Mouse (Mus musculus) midbrain, embryonic 11.5 days (tissue): ENCODE data around the gene Ankrd44. TPM values are rescaled to one million over a fixed set of nuclear protein-coding genes. Genes with fewer than 3 reads are reported as not detected.

Source experiments
- ATAC-seq: fragments of 200-750 bp; cut with Nextera tagmentation; 2 replicates; pipeline ENCODE4 v1.8.0; 2017; ENCODE audit warnings: moderate TSS enrichment, moderate library complexity; ENCODE audit not compliant: low FRiP score
- DNase-seq: peaks from one replicate; pipeline ENCODE4 v3.0.0; 2015; ENCODE audit warnings: low spot score; ENCODE audit errors: missing footprints
- H3K27ac ChIP-seq: fragments of 300-500 bp; sonication (generic); 2 replicates; pipeline ENCODE4 v1.5.1; 2014; ENCODE audit warnings: low read depth, low read length
- H3K27me3 ChIP-seq: fragments of 300-500 bp; sonication (generic); 2 replicates; pipeline ENCODE4 v1.6.1; 2014; ENCODE audit warnings: mild to moderate bottlenecking, low read length, moderate library complexity, mixed read lengths; ENCODE audit not compliant: control insufficient read depth, insufficient read depth
- H3K36me3 ChIP-seq: fragments of 300-500 bp; sonication (generic); 2 replicates; pipeline ENCODE4 v1.6.1; 2014; ENCODE audit warnings: mild to moderate bottlenecking, low read length, moderate library complexity, mixed read lengths; ENCODE audit not compliant: control insufficient read depth, insufficient read depth
- H3K4me1 ChIP-seq: fragments of 300-500 bp; sonication (generic); 2 replicates; pipeline ENCODE4 v1.6.1; 2014; ENCODE audit warnings: low read length; ENCODE audit not compliant: control insufficient read depth, insufficient read depth
- H3K4me2 ChIP-seq: fragments of 300-500 bp; sonication (generic); 2 replicates; pipeline ENCODE4 v1.6.1; 2014; ENCODE audit warnings: mild to moderate bottlenecking, moderate library complexity
- H3K4me3 ChIP-seq: fragments of 300-500 bp; sonication (generic); 2 replicates; pipeline ENCODE4 v1.5.1; 2014; ENCODE audit warnings: low read depth, low read length
- H3K9ac ChIP-seq: fragments of 300-500 bp; sonication (generic); 2 replicates; pipeline ENCODE4 v1.6.1; 2014; ENCODE audit warnings: low read length
- H3K9me3 ChIP-seq: fragments of 300-500 bp; sonication (generic); 2 replicates; pipeline ENCODE4 v1.6.1; 2016; ENCODE audit warnings: low read length; ENCODE audit not compliant: control insufficient read depth
- WGBS: fragments of 180-500 bp; shearing (Covaris S2); extraction: QIAGEN DNeasy Blood & Tissue Kit; methylation state at CpG from one replicate; pipeline ENCODE4 v1.1.7; 2014; 5-methylcytosine and 5-hydroxymethylcytosine counted together
- polyA plus RNA-seq: library from polyadenylated mRNA; unstranded; fragments of >200 nt; fragmentation: Nextera tagmentation; extraction: Ambion mirVana; gene quantifications from 2 replicates; pipeline ENCODE4 v1.2.1, GENCODE M21; 2014

Gene Ankrd44
- polyA plus RNA-seq, 1 experiment from 2014 or later: 10.1 TPM

- H3K27ac ChIP-seq: no peak overlapping the region
- H3K9me3 ChIP-seq: no peaks in the 10 kb centered on the region
- 96% methylated on average over 4 of the region's 4 CpGs for WGBS
- no peaks in the 10 kb centered on the region for H3K36me3 ChIP-seq
- no peaks in the 10 kb centered on the region for H3K27me3 ChIP-seq
- no peak for DNase-seq
- H3K9ac ChIP-seq: no peak overlapping the region
- H3K4me2 ChIP-seq: no peak overlapping the region
- H3K4me1 ChIP-seq: no peaks in the 10 kb centered on the region
- no peak for ATAC-seq
- no peak overlapping the region for H3K4me3 ChIP-seq
Observed at GRCm38 (mm10) chr1:54658558-54658957, 267.6 kb downstream of the Ankrd44 start.

GRCm38 (mm10) chr1:54648237-54648636 lies 277.9 kb downstream of the Ankrd44 start:
- Histone ChIP-seq H3K4me3 (no peak overlapping the region), H3K4me2 (no peak overlapping the region), H3K9ac (no peak overlapping the region), H3K27me3 (no peaks in the 10 kb centered on the region), H3K27ac (no peak overlapping the region), H3K4me1 (no peaks in the 10 kb centered on the region), H3K9me3 (no peaks in the 10 kb centered on the region), H3K36me3 (no peaks in the 10 kb centered on the region)
- ATAC-seq (no peak), DNase-seq (no peak)
- 89% methylated on average over 5 of the region's 5 CpGs for WGBS

GRCm38 (mm10) chr1:54647335-54647745 lies 278.8 kb downstream of the Ankrd44 start:
- no peak for DNase-seq
- 89% methylated on average over 3 of the region's 3 CpGs for WGBS
- Histone ChIP-seq H3K9me3 (no peaks in the 10 kb centered on the region), H3K27me3 (no peaks in the 10 kb centered on the region), H3K4me1 (no peaks in the 10 kb centered on the region), H3K36me3 (no peaks in the 10 kb centered on the region), H3K4me2 (no peak overlapping the region), H3K4me3 (no peak overlapping the region), H3K9ac (no peak overlapping the region), H3K27ac (no peak overlapping the region)
- ATAC-seq: no peak

- Histone ChIP-seq H3K4me2 (no peak overlapping the region), H3K27me3 (no peaks in the 10 kb centered on the region), H3K36me3 (no peaks in the 10 kb centered on the region), H3K9me3 (no peaks in the 10 kb centered on the region), H3K27ac (peak overlapping the region; percentile 31; the same call in 1 of the 2 replicates), H3K4me1 (peaks cover 3% of the 10 kb centered on the region; the same call in 1 of the 2 replicates), H3K4me3 (no peak overlapping the region), H3K9ac (no peak overlapping the region)
- no peak for DNase-seq
- 40% methylated on average over 5 of the region's 5 CpGs for whole genome bisulfite sequencing
- peak; percentile 77 for ATAC-seq
Observed at GRCm38 (mm10) chr1:54640184-54640795, 285.9 kb downstream of the Ankrd44 start.

- Histone ChIP-seq H3K4me3 (no peak overlapping the region), H3K27me3 (no peaks in the 10 kb centered on the region), H3K36me3 (no peaks in the 10 kb centered on the region), H3K9me3 (no peaks in the 10 kb centered on the region), H3K27ac (no peak overlapping the region; the same call in 1 of the 2 replicates), H3K4me2 (no peak overlapping the region), H3K9ac (no peak overlapping the region), H3K4me1 (peaks cover 3% of the 10 kb centered on the region; the same call in 1 of the 2 replicates)
- ATAC-seq (peak; percentile 73; the same call in 1 of the 2 replicates), DNase-seq (peak; percentile 85)
- 64% methylated on average over 6 of the region's 6 CpGs for WGBS
Observed at GRCm38 (mm10) chr1:54639506-54640078, 286.6 kb downstream of the Ankrd44 start.

GRCm38 (mm10) chr1:54639076-54639475 lies 287.1 kb downstream of the Ankrd44 start:
- Histone ChIP-seq H3K4me3 (no peak overlapping the region), H3K4me1 (peaks cover 3% of the 10 kb centered on the region; the same call in 1 of the 2 replicates), H3K4me2 (no peak overlapping the region), H3K9me3 (no peaks in the 10 kb centered on the region), H3K27ac (no peak overlapping the region; the same call in 1 of the 2 replicates), H3K27me3 (no peaks in the 10 kb centered on the region), H3K9ac (no peak overlapping the region), H3K36me3 (no peaks in the 10 kb centered on the region)
- DNase-seq: no peak
- WGBS: 91% methylated on average over 2 of the region's 2 CpGs
- peak; percentile 58; the same call in 1 of the 2 replicates for ATAC-seq

- DNase-seq (no peak), ATAC-seq (no peak)
- Histone ChIP-seq H3K27ac (no peak overlapping the region), H3K36me3 (no peaks in the 10 kb centered on the region), H3K9ac (no peak overlapping the region), H3K9me3 (no peaks in the 10 kb centered on the region), H3K4me2 (no peak overlapping the region), H3K4me3 (no peak overlapping the region), H3K27me3 (no peaks in the 10 kb centered on the region), H3K4me1 (peaks cover 3% of the 10 kb centered on the region; the same call in 1 of the 2 replicates)
- 86% methylated on average over 2 of the region's 2 CpGs for WGBS
Observed at GRCm38 (mm10) chr1:54637340-54637739, 288.8 kb downstream of the Ankrd44 start.

GRCm38 (mm10) chr1:54629106-54629505 lies 297.1 kb downstream of the Ankrd44 start:
- H3K9ac ChIP-seq: no peak overlapping the region
- 64% methylated on average over 1 of the region's 1 CpGs for WGBS
- ATAC-seq: no peak

GRCm38 (mm10) chr1:54614963-54615362 lies 311.2 kb downstream of the Ankrd44 start:
- Histone ChIP-seq H3K9ac (no peak overlapping the region), H3K4me2 (no peak overlapping the region), H3K36me3 (no peaks in the 10 kb centered on the region), H3K4me3 (no peak overlapping the region), H3K9me3 (no peaks in the 10 kb centered on the region), H3K27ac (no peak overlapping the region), H3K27me3 (no peaks in the 10 kb centered on the region), H3K4me1 (no peaks in the 10 kb centered on the region)
- ATAC-seq (no peak), DNase-seq (no peak)
- 93% methylated on average over 6 of the region's 6 CpGs for WGBS

More at GRCm38 (mm10) chr1:54629106-54629505, 297.1 kb downstream of the Ankrd44 start:
- Histone ChIP-seq H3K4me2 (no peak overlapping the region), H3K4me3 (no peak overlapping the region), H3K9me3 (no peaks in the 10 kb centered on the region), H3K27me3 (no peaks in the 10 kb centered on the region), H3K27ac (no peak overlapping the region), H3K36me3 (no peaks in the 10 kb centered on the region), H3K4me1 (no peaks in the 10 kb centered on the region)
- DNase-seq: no peak
